Mouse (Mus musculus): ENCODE results near the gene Mmd2. TPM values are rescaled to one million over a fixed set of nuclear protein-coding genes. Genes with fewer than 3 reads are reported as not detected.

Mmd2 gene
- total RNA-seq, 2 experiments from 2014 or later: 0.31 to 0.43 TPM

- no peak for DNase-seq
These were observed 63.4 kb downstream of the Mmd2 start for GRCm38 (mm10) chr5:142545014-142545795.

GRCm38 (mm10) chr5:142537286-142537685 is 71.3 kb downstream of the Mmd2 start:
- DNase-seq: no peak

- DNase-seq: no peak
These were observed 73.2 kb downstream of the Mmd2 start for GRCm38 (mm10) chr5:142535388-142535787.

GRCm38 (mm10) chr5:142529915-142530314 is 78.7 kb downstream of the Mmd2 start, which contains the start of gene Papolb:
TSS of gene Papolb (minus strand) at chr5:142530076.
- no peak for DNase-seq

- DNase-seq: no peak
These were observed 83.7 kb downstream of the Mmd2 start for GRCm38 (mm10) chr5:142524711-142525464.

- DNase-seq: no peak
These were observed 87.3 kb downstream of the Mmd2 start for GRCm38 (mm10) chr5:142521195-142521866.

- no peak for DNase-seq
These were observed 88.2 kb downstream of the Mmd2 start for GRCm38 (mm10) chr5:142520360-142520759.

- DNase-seq: no peak
These were observed 89.6 kb downstream of the Mmd2 start for GRCm38 (mm10) chr5:142518973-142519372.

Other genes with a start within 250 kb of the Mmd2 start
- gene Foxk1, start 207.3 kb downstream of the Mmd2 start, total RNA-seq (2021): 10 to 100 TPM; 17.5 to 19.1 TPM
- 1 to 10 TPM; 4.3 to 4.8 TPM for gene Ap5z1, start 144.9 kb downstream of the Mmd2 start, total RNA-seq (2021)
- under 1 TPM; 0.18 to 0.19 TPM for gene Papolb, start 78.7 kb downstream of the Mmd2 start, total RNA-seq (2021)
- gene Radil, start 57.7 kb downstream of the Mmd2 start, total RNA-seq (2021): 1 to 10 TPM; 2.7 to 2.9 TPM
- gene Wipi2, start 18.9 kb upstream of the Mmd2 start, total RNA-seq (2021): 10 to 100 TPM; 29.2 to 33.6 TPM
- under 1 TPM; 0.56 to 0.65 TPM for gene Slc29a4, start 83.7 kb upstream of the Mmd2 start, total RNA-seq (2021)
- gene Tnrc18, start 208.9 kb upstream of the Mmd2 start, total RNA-seq (2021): 10 to 100 TPM; 44.8 to 64.7 TPM